Mouse (Mus musculus): ENCODE results near the gene AW549877.

AW549877 gene

DNA sequence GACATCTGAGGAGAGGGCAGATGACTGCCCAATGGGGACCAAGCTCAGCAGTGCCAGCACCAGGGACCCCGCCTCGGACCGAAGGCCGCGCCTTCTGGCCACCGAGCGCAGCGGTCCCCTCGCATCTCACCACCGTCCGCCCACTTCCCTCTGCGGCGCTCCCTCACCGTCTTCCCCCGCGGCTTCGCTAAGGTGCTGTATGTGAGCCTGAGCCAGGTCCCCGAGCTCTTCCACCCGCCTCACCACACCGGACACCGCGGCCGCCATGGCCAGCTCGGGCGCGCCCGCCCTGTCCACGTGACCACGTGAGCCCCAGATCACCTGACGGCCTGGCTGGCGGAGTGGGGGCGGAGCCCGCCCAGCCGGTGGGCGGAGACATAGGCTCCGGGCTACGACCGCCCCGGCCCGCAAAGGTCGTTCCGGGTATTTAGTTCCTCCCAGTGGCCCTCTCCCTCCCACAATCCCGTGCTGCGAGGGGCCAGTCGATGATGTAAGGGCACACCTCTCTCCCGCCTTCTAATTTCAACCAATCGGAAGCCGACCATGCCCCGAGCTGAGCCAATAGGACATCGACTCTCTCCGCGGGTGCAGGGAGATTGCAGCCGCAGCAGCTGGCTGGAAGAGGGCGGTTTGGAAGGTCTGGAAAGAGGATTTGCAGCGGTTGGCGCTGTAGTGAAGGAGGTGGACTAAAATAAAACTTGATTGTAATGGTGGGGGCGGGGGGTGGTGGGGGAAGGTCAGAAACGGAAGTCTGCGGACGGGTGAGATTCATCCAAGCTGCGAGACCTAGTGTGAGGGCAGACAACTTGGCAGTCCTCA is at the start of gene AW549877:
Gene AW549877, minus strand, starts transcription at position 297 of the 819 bp plus-strand sequence.
- peak; percentile 98 for DNase-seq (ENCODE audit: low spot score)

DNA sequence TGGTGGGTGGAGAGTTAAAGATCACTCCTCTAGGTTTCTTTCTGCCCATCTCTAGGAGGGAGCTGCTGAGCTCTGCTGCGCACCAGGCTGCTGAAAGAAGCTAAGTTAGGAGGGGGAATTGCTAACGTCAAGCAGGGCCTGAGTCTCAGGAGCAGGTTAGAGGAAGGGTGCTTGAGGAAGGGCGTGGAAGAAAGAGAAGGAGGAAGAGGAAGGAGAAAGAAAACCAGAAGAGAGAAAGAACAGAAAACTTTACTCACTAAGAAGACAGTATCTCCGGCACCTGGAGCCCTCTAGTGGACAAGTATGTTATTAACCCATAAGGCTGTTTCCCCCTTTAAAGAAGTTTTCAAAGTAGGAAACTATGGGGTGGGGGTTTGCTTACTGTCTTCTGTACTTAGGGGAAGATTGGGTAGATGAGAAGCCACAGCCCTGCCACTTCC is 47.5 kb upstream of the AW549877 start:
- DNase-seq (ENCODE audit: low spot score): peak; percentile 72

DNA sequence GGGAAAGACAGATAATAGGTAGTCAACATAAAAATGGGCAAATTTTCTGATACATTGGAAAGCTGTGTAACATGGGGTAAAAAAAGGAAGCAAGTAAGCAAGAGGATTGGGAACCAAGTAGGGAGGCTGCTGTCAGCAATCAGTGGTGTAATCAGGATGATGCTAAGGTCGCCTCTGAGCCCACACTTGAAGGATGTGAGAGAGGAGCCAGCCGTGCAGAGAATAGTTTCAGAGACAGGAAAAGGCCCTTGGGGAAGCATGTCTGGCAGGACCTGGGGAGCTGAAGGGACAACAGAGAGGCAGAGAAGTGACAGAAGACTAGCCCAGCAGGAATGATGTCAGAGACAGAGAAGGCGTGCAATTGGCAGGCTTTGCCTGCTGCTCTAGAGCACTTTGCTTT is 46.9 kb upstream of the AW549877 start:
- no peak for DNase-seq (ENCODE audit: low spot score)

DNA sequence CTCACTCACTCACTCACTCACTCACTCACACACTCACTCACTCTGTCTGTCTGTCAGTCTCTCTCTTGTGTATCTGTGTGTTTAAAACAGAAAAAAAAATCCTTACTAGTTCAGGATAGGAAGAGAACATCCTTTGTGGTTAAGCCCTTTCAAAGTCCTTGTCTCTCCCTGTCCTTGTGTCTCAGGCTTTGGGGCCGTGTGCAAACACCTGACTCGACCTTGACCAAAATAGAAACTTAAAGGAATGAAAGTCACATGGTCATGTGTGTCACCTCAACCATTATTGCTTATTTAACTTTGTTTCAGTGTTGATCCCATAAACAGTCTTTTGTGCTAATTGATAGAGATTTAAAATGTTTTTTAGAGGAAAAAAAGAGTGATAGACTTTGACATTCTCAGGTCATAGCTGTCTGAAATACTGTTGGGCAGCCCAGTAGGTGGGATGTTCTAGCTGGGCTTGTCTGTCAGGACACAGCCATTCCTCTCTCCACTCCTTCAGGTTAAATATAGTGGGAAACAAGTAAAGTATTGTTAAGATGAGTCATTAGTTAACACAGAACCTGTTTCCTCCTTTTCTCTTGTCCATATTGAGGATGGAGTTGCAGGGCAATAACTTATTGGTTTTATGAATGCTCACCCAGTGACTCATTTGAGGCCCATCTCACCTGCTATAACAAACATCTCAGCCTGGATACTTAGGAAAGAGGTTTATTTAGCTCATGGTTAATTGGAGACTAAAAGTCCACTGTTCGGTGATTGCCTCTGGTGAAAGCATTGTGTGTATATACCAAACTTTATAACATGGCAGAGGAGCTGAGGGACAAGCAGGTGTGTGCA is 37.8 kb upstream of the AW549877 start:
- DNase-seq (ENCODE audit: low spot score): no peak

DNA sequence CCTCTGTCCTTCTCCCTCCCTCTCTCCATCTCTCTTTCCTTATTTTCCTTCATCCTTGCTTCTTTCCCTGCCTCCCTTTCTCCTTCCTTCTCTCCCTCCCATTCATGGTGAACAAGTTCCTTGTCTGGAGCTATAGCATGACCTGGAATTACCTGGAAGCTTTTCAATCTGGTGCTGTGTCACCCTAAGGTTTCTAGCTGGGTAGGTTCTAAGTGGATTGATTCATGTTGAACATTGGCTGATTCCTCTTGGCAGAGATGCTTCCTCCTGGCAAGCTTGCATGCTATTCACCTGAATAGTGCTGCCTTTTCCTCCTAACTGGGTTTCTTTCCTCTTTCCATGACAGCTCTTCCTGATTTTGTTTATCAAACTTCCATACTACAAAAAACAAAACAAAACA is 33.4 kb upstream of the AW549877 start:
- DNase-seq (ENCODE audit: low spot score): no peak

DNA sequence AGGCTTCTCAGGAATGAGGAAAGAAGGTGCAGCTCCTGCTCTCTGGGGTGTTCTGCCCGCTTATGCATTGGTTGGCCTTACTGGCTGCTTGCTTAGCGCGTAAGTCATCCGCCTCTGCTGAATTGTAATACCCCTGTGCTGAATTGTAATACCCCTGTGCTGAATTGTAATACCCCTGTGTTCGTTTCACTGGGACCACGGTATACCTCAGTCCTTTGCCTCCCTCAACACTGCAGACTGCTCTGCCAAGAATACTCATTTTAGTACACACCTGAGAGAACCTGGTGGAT is 32.8 kb upstream of the AW549877 start:
- DNase-seq (ENCODE audit: low spot score): no peak

DNA sequence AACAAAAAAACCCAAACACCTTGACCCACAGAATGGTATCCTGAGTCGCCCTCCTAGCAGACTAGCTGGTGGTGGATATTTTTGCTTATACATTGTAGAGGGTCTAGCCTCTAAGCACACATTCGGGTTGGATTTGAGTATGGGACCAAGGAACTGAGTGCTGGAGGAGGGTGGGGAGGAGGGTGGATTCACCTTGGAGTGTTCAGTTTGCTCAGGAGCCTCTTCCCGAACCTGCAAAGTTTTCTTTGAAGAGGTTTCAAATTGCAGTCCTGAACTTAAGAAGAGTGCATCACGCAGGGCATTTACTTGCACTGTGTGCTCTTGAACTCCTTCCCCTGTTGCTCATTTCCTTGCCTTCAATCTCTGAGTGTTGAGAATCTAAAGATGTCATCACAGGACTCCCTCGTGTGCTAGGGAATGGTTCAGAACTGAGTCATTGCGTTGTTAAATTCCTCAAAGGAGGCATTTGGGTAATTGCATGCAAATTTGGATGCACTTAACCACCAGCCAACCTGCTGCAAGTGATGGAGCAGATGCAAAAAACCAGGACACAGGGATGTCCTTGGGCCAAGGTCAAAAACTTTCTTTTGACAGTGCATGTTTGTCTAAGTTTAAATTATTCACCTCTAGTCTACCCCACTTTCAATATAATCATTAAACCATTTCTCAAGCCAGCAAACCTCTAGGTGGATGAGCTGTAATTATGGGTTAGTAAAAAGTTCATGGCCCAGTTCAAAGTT is 32.3 kb upstream of the AW549877 start:
- peak; percentile 32 for DNase-seq (ENCODE audit: low spot score)

DNA sequence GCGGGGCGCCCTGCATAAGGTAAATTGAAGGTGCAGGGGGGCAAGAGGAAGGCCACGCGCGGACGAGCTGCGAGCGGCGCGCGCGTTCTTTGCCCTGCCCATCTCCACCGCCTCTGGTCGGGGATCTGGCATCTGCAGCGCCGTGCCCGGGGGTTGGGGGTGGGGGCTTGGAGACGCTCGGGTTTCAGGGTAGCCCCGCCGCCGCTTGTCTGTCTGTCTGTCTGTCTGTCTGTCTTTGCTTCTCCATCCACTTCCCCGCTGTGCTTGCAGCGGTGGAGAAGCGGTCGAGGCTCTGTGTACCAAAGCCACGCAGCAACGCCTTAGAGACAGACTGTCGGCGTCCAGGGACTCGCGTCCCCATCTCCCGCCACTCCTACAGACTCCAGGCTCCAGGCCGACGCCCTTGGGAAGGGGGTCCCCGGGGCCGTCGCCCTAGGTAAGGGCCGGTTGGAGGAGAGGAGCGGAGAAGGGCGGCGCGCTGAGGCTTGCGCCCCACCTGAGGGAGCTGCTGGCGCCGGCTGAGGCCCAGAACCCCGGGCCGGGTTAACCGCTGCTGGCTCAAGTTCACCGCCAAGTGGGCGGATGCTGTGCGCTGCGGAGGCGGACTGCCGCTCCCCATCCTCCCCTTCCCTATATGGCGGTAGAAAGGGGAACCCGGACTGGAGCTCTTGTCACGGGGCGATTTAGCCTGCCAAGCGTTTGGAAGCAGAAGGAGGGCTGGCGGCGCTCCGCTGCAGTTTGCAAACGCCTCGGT is 31.5 kb upstream of the AW549877 start:
- DNase-seq (ENCODE audit: low spot score): peak; percentile 78

DNA sequence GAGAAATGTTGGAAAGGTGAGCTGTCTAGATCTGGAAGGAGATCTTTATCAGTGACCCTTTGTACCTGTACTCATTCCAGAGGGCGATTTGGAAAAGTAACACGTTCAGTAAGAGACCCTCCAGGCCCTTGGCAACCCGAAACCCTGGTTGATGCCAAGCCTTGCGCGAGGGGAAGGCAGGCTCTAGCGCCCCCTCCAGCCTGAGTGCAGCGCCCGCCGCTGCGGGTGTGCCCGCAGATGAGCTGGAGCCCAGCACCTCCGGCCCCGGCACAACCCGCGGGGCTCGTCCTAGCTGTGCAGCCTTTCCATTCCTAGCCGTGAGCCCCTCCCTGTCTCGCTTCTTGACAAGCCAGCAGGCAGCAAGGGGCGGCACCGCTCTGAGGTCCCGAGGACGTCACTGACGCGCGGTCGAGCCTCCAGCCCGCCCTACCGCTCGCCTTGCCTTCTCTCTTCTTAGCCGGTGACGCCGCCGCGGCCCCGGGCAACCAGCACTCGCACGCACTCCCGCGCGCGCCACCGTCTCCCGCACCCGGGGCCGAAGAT is 30.8 kb upstream of the AW549877 start, which contains the start of gene Oxct1:
Gene Oxct1, plus strand, starts transcription at position 153 of the 543 bp plus-strand sequence.
- peak; percentile 91 for DNase-seq (ENCODE audit: low spot score)

DNA sequence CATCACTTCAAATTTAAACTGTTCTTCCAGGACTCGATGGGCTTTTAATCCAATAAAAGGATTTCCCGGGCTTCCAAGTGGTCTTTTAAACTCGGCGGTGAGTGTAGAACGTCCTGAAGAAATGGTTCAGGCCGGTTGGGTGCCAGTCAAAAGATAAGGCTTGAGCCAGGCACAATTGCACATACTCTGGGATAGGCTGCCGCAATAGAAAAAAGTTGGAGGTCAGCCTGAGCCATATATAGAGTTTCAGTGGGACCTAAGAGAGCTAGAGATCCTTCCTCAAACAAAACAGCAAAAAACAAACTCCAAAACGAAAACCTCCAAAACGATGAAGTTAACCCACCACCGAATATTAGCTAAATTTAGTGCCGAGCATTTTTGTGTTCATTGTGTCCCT is 30.0 kb upstream of the AW549877 start:
- DNase-seq (ENCODE audit: low spot score): peak; percentile 6

DNA sequence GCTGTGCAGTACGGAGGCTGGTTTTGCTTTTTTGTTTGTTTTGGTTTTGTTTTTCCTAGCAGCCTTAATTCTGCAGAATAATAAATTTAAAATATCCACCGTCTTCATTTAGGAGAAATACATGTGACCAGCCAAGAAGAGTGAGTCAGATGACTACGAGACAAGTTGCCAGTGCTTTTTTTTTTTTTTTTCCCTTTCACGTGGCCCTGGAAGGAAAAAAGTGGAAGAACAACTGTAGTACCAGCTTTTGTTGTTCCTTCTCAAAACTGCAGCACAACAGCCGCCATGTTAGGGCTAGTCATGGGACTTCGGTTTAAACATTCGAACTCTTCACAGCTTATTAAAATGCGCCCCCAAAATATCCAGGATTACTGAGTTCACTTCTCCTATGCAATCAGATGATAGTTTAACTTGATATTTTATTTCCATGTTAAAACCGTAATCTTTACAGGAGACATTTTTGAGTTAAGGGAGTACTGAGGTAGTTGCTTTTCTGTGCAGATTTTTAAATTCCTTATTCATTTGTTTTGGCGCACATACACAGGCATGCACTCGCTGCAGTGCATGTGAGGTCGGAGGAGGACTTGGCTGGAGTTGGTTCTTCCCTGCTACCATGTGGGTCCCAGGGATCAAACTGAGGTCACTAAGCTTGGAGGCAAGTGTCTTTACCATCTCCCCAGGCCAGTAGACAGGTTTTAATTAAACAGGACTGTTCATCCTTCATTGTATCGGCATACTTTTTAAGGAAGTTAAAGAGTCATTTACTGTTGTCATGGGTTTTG is 29.4 kb upstream of the AW549877 start:
- no peak for DNase-seq (ENCODE audit: low spot score)

DNA sequence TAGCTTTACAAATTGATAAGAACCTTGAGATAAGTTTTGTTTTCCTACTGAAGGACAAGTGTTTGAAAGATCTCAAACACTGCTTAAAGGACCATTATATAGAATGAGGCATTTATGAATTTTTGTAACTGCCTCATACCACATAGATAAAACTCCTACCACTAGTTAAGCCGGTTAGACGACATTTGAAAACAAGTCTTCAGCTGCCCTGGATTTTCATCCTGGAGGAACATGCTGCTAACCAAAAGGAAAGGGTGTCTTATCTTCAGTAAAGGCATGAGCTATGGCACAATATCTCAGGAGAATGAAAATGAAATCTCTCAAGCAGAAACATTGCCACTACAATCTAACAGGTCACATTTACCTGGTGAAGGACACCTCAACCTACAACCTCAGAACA is 28.2 kb upstream of the AW549877 start:
- no peak for DNase-seq (ENCODE audit: low spot score)

DNA sequence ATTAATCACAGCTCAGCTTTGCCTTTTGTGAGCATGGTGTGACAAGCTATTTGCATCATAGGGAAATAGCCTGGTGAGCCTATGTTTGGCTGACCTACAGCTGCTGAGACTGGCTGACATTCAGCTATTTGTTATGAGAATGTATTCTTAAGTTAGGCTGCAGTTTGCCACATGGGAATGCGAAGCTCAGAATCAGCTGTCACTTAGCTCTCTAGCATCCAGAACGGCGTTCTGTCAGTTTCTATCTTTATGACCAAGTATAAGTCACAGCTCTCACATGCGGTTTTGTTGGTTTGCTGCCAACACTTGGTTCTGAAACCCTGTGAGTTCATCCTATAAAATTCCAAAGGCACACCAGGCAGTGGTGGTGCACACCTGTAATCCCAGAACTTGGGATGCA is 25.2 kb upstream of the AW549877 start:
- DNase-seq (ENCODE audit: low spot score): no peak

DNA sequence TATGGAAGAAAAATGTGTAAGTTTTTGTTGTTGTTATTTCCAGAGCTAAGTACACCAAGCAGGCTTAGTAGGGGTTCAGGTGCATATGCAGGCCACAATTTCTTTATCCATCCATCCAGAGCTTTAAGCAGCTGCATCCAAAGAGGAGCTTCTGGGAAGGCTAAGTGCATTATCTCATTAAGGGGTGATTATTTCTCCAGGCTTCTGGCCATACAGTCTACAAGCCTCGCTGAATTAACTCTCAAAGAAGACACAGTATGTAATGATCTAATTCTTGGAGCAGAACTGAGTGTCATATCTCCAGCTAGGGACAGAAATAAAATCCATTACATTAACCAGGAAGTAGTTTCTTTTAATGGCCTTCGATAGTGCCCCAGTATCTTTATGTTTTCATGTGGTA is 18.3 kb upstream of the AW549877 start:
- no peak for DNase-seq (ENCODE audit: low spot score)

DNA sequence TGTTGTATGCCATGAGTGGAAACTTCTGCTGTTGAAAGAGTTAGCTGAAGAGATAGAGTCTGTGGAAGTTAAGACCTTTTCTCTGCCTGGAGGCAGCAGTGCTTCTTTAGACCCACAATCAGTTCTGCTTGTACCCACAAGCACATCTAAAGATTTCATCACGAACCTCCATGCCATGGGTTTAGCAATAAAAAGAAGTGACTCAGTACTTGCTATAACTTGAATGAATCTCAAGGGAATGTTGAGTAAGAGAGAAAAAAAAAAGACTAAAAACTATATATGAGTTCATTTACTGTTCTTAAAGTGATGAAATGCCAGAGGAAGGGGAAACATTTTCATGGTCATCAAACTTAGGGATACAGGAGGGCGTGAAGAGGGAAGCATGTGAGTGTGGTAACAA is 5.0 kb upstream of the AW549877 start:
- DNase-seq (ENCODE audit: low spot score): no peak

DNA sequence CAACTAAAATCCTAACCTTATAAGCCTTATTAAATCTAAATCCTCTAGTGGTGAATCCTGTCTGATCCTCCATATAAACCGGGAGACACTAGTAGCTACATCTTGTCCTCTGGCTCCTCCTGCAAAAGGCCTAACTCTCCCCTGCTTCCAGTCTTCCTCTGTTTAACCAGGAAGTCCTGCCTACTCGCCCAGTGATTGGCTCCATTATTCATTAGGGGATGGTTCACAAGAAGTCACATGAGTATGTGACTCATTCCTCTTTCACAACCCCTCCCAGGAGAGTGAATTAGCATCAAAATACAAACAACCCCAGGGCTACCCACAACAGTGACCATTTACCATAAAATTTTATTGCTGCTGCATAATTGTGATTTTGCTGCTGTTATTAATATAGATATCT is 3.6 kb upstream of the AW549877 start:
- DNase-seq (ENCODE audit: low spot score): no peak

DNA sequence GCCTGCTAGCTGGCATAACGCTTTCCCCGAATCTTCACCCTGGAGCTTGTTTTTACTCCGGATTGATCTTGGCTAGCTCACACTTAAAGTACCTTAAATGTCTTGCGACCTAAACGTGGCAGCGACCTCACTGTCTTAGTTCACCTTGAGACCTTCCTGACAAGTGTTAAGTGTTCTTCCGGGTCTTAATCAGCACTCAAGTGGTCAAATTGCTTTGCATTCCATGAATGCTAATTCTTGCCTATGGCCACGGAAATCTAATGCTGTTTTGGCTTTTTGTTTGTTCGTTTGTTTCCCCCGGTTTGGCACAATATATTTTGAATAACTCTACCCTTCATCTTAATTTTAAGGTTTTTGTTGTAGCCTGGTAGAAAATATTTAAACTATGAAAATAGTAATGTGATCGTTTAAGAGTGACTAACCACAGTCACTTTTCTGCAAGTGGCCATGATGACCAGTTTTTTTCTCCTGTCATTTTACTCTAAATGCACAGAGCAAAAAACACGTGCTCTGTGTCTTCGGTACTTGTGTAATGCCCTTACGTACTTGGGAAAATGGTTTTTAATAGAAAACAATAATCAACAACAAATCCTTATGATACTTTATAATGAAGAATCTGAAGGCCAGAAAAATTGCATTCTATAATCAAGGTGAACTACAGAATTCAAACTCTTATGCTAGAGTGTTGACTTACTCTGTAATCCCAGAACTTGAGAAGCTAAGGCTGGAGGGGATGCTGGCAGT is 895 bp upstream of the AW549877 start:
- DNase-seq (ENCODE audit: low spot score): no peak

DNA sequence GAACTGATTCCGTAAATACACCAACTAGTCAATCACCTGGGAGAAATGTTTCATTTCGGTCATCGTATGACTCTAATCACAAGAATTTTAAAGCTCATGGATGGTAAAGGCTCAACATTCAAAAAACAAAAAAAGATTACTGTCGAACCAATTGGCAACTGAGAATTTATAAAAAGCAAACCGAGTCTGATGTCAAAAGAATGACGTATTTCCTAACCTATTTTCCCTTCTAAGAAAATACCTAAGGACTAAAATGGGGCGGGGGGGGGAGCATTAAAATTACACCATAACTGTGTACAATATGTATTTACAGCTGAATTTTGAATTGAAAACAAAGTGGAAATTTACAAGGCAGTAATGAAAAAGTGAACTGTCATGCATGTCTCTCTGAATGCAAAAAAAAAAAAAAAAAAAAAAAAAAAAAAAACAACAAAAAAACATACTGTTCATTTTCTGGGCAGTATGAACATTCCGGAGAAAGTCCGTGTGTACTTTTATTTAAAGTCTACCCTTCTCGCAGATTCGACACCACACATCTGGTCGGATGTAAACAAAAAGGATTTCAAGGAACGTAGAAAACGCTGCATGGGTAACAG is 594 bp downstream of the AW549877 start:
- DNase-seq (ENCODE audit: low spot score): peak; percentile 4

DNA sequence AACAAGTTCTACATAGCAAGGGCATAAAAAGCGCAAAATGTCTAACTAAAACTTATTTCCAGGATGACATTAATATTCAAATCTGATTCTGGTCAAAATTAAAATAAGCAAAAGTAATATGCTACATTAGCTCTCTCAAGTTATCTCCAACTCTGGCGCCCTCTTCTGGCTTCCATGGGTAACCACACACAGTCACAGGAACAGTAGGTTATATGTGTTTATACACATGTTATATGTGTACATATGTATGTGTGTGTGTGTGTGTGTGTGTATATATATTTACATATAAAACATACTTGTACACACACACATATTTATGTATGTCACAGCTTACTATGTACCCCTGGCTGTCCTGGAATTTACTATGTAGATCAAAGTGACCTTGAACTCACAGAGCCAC is 7.6 kb downstream of the AW549877 start:
- peak; percentile 55 for DNase-seq (ENCODE audit: low spot score)

DNA sequence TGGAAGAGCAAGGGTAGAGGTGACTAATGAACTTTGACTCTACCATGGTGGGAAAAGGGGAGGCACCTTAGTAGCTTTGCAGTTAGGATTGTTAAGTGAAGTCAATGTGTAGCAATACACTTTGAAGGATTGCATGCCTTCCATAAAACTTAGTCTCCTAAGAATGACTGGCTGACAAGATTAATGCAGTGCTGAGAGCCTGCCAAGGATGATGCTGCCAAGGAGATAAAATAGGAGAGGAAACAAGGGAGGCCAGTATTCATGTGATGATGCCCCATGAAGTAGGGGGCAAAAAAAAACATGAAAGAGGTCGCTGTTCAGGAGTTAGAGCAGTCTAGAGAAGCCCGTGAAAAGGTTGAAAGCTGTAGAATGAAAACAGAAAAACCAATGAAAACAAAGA is 10.7 kb downstream of the AW549877 start:
- no peak for DNase-seq (ENCODE audit: low spot score)
